Mouse (Mus musculus) neural tube, embryonic 11.5 days (tissue): ENCODE measurements around the gene Slc4a1ap. TPM values are rescaled to one million over a fixed set of nuclear protein-coding genes. Genes with fewer than 3 reads are reported as not detected.

ENCODE experiments used
- ATAC-seq: fragments of 200-750 bp; cut with Nextera tagmentation; 2 replicates; pipeline ENCODE4 v1.8.0; 2017; ENCODE audit warnings: moderate number of reproducible peaks, mild to moderate bottlenecking, moderate TSS enrichment, moderate library complexity; ENCODE audit not compliant: insufficient read depth, low FRiP score, low TSS enrichment
- DNase-seq: peaks from one replicate; pipeline ENCODE4 v3.0.0-alpha.2; 2015; ENCODE audit warnings: low spot score
- H3K27ac ChIP-seq: fragments of 300-500 bp; sonication (generic); 2 replicates; pipeline ENCODE4 v1.5.1; 2014; ENCODE audit warnings: low read depth, mild to moderate bottlenecking, low read length
- H3K27me3 ChIP-seq: fragments of 300-500 bp; sonication (generic); 2 replicates; pipeline ENCODE4 v1.6.1; 2014; ENCODE audit warnings: mild to moderate bottlenecking, low read length, mixed read lengths; ENCODE audit not compliant: control insufficient read depth, insufficient read depth
- H3K36me3 ChIP-seq: fragments of 300-500 bp; sonication (generic); 2 replicates; pipeline ENCODE4 v1.6.1; 2014; ENCODE audit warnings: mild to moderate bottlenecking, low read length, moderate library complexity, mixed read lengths; ENCODE audit not compliant: control insufficient read depth, insufficient read depth
- H3K4me1 ChIP-seq: fragments of 300-500 bp; sonication (generic); 2 replicates; pipeline ENCODE4 v1.6.1; 2014; ENCODE audit warnings: low read length, mixed read lengths; ENCODE audit not compliant: control insufficient read depth, insufficient read depth
- H3K4me2 ChIP-seq: fragments of 300-500 bp; sonication (generic); 2 replicates; pipeline ENCODE4 v1.6.1; 2014; ENCODE audit warnings: low read depth, mild to moderate bottlenecking, moderate library complexity
- H3K4me3 ChIP-seq: fragments of 300-500 bp; sonication (generic); 2 replicates; pipeline ENCODE4 v1.5.1; 2014; ENCODE audit warnings: low read depth, low read length
- H3K9ac ChIP-seq: fragments of 300-500 bp; sonication (generic); 2 replicates; pipeline ENCODE4 v1.6.1; 2014; ENCODE audit warnings: mild to moderate bottlenecking, low read length
- H3K9me3 ChIP-seq: fragments of 300-500 bp; sonication (generic); 2 replicates; pipeline ENCODE4 v1.6.1; 2016; ENCODE audit warnings: low read length; ENCODE audit not compliant: control insufficient read depth
- WGBS: fragments of 180-500 bp; shearing (Covaris S2); extraction: QIAGEN DNeasy Blood & Tissue Kit; methylation state at CpG from one replicate; pipeline ENCODE4 v1.1.7; 2014; 5-methylcytosine and 5-hydroxymethylcytosine counted together
- polyA plus RNA-seq: library from polyadenylated mRNA; unstranded; fragments of >200 nt; fragmentation: Nextera tagmentation; extraction: Ambion mirVana; gene quantifications from 2 replicates; pipeline ENCODE4 v1.2.1, GENCODE M21; 2014

The Slc4a1ap gene
- polyA plus RNA-seq, 1 experiment from 2014 or later = 35.4 TPM

DNA sequence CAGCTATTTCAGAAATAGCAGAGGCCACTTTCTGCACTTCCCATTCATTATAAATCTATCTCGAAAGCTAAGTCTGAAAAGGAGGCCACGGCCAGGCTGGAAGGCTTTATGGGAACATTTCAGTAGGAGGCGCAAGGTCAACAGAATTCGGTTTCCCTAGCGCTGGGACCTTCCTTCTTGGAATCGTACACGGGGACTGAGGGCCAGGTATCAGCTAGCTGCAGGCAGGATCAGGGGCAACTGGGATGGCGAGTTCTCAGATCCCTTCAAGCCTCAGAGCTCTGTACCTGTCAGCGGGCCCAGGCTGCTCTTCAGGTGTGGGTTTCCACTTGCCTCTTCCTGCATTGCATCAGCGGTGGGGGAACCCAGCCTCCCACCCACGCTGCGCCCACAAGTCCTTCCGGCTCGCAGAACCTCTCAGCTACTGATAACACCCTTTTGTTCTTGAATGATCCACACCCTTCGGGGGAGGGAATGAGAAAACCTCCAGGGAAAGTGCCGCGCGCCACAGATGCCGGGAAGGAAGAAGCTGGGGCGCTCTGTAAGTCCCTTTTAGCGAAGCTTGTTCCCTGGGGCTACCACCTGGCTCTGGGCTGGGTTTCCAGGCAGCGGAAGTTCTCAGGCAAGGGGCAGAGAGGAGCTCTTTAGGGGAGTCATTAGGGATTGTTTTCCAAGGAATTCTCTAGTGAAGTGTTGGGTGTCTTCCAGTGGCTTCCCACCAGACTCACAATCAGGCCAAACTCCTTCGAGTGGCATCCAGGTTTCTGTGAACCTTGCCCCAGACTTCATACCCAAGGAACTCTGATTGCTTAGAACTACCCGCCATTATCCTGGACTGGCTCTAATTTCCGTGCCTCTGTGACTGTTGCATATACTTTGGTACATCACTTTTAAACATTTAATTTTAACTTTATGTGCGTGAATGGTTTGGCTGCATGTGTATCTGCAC, 70.0 kb downstream of the Slc4a1ap start, which contains the start of gene Mrpl33:
Mrpl33 (plus strand) TSS at position 455 of the 949 bp plus-strand sequence.
- Histone ChIP-seq H3K4me3 (peak within 1 kb of the TSS; percentile 20; the same call in 1 of the 2 replicates), H3K36me3 (no peaks in the 10 kb centered on the region), H3K4me1 (no peaks in the 10 kb centered on the region), H3K27ac (no peak within 1 kb of the TSS), H3K9me3 (no peaks in the 10 kb centered on the region), H3K27me3 (no peaks in the 10 kb centered on the region), H3K4me2 (peak within 1 kb of the TSS; percentile 47), H3K9ac (peak within 1 kb of the TSS; percentile 46; the same call in 1 of the 2 replicates)
- DNase-seq (peak; percentile 33), ATAC-seq (no peak)
- 9% methylated on average over 26 of the region's 26 CpGs for WGBS

- Histone ChIP-seq H3K9me3 (no peaks in the 10 kb centered on the region), H3K4me3 (no peak overlapping the region), H3K4me1 (no peaks in the 10 kb centered on the region), H3K27ac (no peak overlapping the region), H3K9ac (no peak overlapping the region), H3K4me2 (no peak overlapping the region), H3K36me3 (no peaks in the 10 kb centered on the region), H3K27me3 (no peaks in the 10 kb centered on the region)
- 79% methylated on average over 6 of the region's 6 CpGs for WGBS
- ATAC-seq (no peak), DNase-seq (no peak)
These were observed 70.7 kb downstream of the Slc4a1ap start for GRCm38 (mm10) chr5:31597430-31597944.

- Histone ChIP-seq H3K9me3 (no peaks in the 10 kb centered on the region), H3K9ac (no peak overlapping the region), H3K4me2 (no peak overlapping the region), H3K4me1 (no peaks in the 10 kb centered on the region), H3K36me3 (no peaks in the 10 kb centered on the region), H3K27ac (no peak overlapping the region), H3K4me3 (no peak overlapping the region), H3K27me3 (no peaks in the 10 kb centered on the region)
- DNase-seq = no peak
- no peak for ATAC-seq
- WGBS = 81% methylated on average over 7 of the region's 7 CpGs
These were observed 71.3 kb downstream of the Slc4a1ap start for GRCm38 (mm10) chr5:31598121-31598520.

DNA sequence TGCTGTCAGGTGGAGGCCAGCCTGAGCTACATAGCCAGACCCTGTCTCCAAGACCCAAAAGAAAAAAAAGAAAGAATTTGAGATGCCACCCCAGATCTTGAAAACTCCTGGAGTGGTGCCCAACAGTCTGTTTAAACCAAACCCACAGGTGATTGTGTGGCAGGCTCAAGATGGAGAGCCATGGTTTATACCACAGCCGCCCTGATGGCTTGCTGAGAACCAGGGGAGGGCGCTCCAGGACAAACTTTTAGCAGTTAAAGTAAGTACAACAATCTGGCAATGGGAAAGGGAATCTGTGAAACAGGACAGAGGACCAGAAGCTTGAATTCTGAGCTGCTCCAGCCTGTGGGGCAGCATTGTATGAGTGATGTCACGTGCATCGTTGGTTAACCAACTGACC, 71.8 kb downstream of the Slc4a1ap start:
- H3K27ac ChIP-seq = no peak overlapping the region
- no peaks in the 10 kb centered on the region for H3K36me3 ChIP-seq
- no peaks in the 10 kb centered on the region for H3K4me1 ChIP-seq
- ATAC-seq (no peak), DNase-seq (peak; percentile 54)
- WGBS = 72% methylated on average over 4 of the region's 4 CpGs
- no peaks in the 10 kb centered on the region for H3K27me3 ChIP-seq
- no peaks in the 10 kb centered on the region for H3K9me3 ChIP-seq
- no peak overlapping the region for H3K9ac ChIP-seq
- no peak overlapping the region for H3K4me3 ChIP-seq
- H3K4me2 ChIP-seq = no peak overlapping the region

- Histone ChIP-seq H3K4me2 (no peak overlapping the region), H3K27ac (no peak overlapping the region), H3K4me1 (no peaks in the 10 kb centered on the region), H3K27me3 (no peaks in the 10 kb centered on the region), H3K4me3 (no peak overlapping the region), H3K36me3 (no peaks in the 10 kb centered on the region), H3K9ac (no peak overlapping the region), H3K9me3 (no peaks in the 10 kb centered on the region)
- WGBS = 93% methylated on average over 2 of the region's 2 CpGs
- DNase-seq = no peak
- no peak for ATAC-seq
These were observed 72.4 kb downstream of the Slc4a1ap start for GRCm38 (mm10) chr5:31599161-31599560.

GRCm38 (mm10) chr5:31601162-31601722, 74.4 kb downstream of the Slc4a1ap start:
- 87% methylated on average over 7 of the region's 7 CpGs for WGBS
- H3K4me1 ChIP-seq = no peaks in the 10 kb centered on the region
- no peaks in the 10 kb centered on the region for H3K27me3 ChIP-seq
- H3K9me3 ChIP-seq = no peaks in the 10 kb centered on the region
- ATAC-seq (no peak), DNase-seq (no peak)
- H3K36me3 ChIP-seq = no peaks in the 10 kb centered on the region
- no peak overlapping the region for H3K27ac ChIP-seq
- no peak overlapping the region for H3K4me3 ChIP-seq
- H3K9ac ChIP-seq = no peak overlapping the region
- H3K4me2 ChIP-seq = no peak overlapping the region

GRCm38 (mm10) chr5:31602377-31602776, 75.6 kb downstream of the Slc4a1ap start:
- Histone ChIP-seq H3K4me2 (no peak overlapping the region), H3K4me1 (no peaks in the 10 kb centered on the region), H3K9me3 (no peaks in the 10 kb centered on the region), H3K9ac (no peak overlapping the region), H3K4me3 (no peak overlapping the region), H3K36me3 (no peaks in the 10 kb centered on the region), H3K27ac (no peak overlapping the region), H3K27me3 (no peaks in the 10 kb centered on the region)
- ATAC-seq = no peak
- no peak for DNase-seq
- 83% methylated on average over 1 of the region's 1 CpGs for WGBS

DNA sequence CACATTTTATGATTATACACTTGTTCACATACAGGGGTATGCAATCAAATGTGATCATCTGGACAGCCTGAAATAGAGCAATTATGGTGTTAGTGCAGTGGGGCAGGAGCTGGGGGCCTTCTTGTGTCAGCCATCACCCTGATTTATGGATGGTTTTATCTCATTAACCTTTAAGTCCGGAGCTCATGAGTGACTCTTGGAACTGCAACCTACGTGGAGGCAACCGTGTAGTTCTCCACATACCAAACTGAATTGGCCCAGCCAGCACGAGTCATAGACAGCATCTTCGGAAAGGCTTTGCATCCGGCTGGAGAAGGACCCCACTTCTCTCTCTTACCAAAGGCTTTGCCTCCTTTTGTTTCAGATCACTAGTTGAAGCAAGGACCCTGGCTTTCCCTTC, 77.0 kb downstream of the Slc4a1ap start:
- Histone ChIP-seq H3K9me3 (no peaks in the 10 kb centered on the region), H3K4me3 (no peak overlapping the region), H3K27me3 (no peaks in the 10 kb centered on the region), H3K9ac (no peak overlapping the region), H3K4me2 (no peak overlapping the region), H3K4me1 (no peaks in the 10 kb centered on the region), H3K27ac (no peak overlapping the region), H3K36me3 (no peaks in the 10 kb centered on the region)
- WGBS = 76% methylated on average over 6 of the region's 6 CpGs
- DNase-seq (no peak), ATAC-seq (no peak)
